Mouse (Mus musculus) layer of hippocampus, adult 11-12 months (tissue): ENCODE measurements around the gene Vav3.

Experiments
- DNase-seq: peaks from one replicate; pipeline ENCODE4 v3.0.0; 2022; ENCODE audit warnings: low spot score

The Vav3 gene

DNA sequence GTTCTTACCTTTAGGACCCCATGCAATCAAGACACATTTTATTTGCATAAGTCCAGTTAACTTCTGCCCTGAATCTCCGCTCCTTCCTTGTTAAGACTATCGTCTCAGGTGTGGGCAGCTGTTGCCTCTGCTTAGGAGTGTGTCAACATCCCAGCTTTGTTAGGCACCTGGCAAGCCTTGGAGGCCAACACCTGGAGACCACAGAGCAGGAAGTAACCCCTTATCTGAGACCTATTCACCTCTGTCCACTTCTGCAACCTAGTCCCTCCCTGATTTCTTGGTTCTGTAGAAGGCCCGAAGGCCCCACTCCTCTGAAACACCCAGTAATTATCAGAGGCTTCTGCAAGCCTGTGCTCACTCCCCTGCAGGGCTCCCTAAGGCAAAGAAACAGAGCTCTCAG is 255.6 kb downstream of the Vav3 start:
- DNase-seq, result no peak

DNA sequence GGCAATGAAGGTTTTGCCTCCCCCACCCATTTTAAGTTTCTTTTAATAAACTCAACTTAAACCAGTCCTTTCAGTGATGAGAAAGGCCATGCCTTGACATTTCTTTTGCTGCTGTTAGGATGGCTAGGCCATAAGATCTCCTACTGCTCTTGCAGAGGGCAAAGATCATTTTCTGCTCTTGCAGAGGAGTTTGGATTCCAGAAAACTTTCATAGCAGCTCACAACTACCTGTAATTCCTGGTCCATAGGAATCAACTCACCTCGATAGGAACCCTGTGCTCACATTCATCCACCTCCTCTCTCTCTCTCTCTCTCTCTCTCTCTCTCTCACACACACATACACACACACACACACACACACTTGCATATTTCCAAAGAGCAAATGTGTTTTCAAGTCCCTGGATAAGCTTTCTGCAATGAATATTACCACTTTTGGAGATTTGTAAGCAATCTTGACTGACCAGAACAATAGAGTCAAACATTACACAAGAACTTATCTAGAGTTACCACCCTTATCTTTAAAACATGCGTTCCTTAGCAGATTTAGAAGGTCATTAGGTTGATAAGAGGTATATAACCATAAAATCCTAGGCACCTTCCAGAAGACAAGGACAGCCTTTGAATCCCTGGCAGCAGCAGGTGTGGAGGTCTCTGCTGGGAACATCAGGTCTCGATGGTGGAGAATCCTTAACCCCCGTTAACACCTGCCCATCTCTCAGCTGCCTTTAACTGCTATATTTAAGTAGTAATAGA is 260.4 kb downstream of the Vav3 start:
- no peak for DNase-seq

DNA sequence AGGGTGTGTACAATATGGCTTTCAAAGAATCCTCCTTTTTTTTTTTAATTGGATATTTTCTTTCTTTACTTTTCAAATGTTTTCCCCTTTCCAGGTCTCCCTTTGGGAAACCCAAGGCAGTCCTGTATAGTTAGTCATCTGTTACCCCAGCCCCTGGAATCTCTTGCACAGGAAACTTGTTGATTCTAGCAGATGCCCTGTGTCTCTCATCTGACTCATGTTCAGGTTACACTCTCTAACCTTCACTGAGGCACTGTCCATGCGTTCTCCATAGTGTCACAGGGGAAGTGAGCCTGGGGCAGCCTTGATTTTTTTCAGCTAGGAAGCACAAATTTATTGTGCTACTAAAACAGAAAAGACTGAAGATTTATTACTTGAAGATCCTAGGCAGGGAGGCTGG is 262.3 kb downstream of the Vav3 start:
- DNase-seq, result no peak

DNA sequence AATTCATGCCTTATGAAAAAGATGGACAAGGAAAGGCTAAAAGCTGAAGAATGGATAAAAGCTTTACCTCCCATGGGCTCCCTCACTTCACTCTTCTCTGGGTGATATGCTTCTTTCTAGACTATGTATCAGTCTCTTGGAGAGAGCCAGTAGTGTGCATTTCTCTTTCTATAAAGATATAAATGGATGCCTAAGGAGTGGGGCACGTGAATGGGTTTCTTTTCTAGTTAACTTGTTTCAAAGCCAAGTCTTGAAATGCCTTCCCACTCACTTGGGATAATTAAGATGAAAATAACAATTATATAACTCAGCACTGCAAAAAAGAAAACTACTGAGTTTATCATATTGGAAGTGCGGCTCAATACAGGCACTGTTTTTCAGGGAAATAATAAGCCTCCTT is 265.7 kb downstream of the Vav3 start:
- DNase-seq, result no peak

DNA sequence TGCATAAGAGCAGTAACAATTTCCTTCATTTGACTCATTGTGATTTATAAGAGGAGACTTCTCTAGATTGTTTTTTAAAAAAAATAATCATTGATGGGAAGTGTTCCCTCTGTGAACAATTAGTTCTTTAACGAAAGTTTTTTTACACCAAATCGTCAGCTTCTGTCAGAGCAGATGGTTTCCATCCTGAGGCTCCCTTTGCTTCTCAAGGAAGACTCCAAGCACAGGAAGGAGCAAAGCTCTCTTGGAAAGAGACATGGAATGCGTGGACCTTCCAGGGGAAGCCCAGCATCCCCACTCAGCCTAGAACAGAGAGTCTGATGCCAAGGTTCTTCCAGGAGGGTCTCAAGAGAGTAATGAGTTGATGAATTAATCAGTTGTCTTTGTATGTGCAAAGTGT is 281.3 kb downstream of the Vav3 start:
- peak; percentile 20 for DNase-seq

DNA sequence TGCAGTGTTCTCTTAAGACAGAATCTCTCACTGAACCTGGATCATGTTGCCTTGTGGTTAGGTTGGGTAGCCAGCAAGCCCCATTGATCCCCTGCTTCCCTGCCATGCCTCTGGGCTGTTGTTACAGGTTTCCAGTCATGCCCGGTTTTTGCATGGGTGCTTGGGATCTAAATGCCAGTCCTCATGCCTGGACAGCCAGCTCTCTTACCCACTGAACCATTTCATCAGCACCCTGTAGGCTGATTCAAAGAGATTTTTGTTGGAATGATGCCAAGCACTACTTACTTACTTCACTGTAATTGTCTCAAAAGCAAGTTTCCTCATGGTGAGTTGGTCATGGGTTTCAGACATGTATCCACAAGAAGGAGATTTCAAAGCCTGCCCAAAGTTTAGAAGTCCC is 281.9 kb downstream of the Vav3 start:
- DNase-seq, result no peak

DNA sequence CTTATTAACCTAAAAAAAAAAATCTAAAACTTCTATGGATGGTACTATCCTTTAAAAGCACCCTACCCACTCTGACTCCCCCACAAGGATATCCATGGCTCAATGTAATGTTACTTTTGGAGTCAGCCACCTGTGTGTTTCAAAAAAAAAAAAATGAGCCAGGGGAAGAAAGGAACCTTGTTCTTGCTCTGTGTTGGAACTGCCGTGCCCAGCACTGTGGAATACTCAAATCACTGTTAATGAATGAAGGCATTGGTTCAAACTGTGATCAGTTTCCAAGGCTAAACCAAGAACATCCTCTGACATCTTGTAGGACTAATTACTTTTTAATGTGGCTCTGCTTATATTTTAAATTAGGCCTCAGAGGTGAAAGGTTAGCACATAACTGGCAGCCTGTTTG is 282.4 kb downstream of the Vav3 start:
- DNase-seq, result no peak

DNA sequence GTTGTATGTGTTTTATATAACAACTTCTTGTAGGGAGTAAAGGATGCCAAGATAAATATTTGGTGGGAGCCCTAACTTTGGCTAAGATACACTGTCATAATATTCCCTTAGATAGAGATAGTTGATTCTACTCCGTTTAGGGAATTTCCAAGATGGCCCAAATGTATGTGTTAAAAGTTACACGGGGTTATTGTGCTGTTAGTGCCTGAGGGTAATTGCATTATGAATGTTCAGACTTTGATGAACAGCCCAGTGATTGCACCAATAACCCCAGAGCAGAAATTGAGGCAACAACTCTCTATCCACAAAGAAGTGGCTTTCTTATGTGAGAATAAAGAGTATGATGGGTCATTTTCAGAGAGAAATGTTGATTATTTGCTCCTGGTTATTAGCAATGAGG is 283.3 kb downstream of the Vav3 start:
- DNase-seq, result no peak

DNA sequence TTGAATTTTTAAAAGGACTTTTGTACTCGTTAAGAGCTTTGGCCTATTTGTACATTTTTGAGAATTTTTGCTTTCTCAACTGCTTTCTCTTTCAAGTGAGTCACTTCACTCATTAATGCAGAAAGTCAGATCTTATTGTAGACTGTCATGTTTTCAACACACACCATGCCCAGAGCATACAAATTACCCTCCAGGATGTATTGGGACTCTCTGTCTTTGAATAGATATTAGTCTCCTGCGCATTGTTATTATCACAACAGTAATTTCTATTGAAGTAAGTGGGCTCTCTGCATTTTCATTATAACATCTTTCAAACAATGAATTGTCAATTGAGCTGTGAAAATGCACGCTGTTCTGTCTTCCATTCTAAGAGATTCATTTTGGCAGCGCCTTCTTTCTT is 295.6 kb downstream of the Vav3 start:
- no peak for DNase-seq

DNA sequence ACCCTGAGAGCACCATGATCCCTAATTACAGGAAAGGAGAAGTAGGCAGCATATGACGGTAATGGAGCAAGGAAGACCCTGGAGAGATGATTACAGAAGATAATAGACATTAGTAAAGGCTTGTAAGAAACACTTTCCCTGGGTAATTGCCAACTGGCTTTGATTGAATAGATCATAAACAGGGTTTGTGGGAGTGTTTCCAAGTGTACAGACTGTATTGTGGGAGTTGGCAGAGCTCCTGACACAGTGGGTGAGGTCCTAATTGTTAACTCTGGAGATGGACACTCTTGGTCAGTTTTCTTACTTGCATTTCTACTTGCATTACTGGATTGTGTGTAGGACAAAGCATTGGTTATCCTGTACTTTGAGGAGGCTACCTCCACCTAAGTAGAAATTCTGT is 298.9 kb downstream of the Vav3 start:
- no peak for DNase-seq

DNA sequence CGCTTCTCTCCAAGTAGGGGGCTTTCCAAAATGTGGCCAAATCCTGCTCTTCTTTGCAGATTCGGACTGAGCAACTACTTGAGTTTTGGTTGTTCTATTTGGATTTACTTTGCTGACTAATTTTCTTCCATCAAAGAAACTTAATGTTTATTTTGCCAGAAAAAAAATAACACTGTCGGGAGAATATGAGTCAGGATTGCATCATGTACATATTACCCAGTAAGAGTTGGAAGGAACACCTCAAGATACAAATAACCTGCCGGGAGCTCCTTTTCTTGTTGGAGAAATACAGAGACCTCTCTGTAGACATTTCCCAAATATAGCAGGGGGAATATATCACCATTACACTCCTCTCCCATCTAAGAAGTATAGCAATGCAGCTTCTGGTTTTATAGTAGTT is 300.3 kb downstream of the Vav3 start:
- DNase-seq, result no peak

DNA sequence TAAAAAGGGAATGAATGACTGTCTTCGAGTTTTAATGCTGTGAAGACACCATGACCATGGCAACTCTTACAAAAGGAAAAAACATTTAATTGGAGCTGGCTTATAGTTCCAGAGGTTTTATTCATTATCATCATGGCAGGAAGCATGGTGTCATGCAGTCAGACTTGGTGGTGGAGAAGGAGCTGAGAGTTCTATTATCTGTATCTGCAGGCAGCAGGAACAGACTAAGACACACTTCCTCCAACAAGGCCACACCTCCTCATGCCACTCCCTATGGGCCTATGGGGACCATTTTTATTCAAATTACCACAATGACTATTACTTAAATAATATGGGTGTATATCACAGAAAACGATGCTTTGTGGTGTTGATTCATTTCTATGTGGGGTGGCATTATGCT is 307.8 kb downstream of the Vav3 start:
- DNase-seq, result no peak

DNA sequence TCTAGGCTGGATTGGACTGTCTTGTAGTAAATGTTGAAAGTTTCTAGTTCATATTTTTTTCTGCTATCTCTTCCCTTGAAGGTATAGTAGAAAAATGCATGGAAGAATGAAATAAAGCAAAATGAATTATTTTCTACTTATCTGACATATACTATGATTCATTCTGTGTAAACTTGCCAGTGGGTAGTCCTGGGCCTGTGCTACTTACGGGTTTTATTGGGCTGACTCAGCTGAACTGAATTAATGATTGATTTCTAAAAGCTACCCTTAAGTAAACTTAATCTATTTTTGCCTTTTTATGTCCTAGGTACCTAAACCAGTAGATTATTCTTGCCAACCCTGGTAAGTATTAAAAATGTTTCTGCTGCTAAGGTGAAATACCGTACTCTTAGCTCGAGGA is 311.0 kb downstream of the Vav3 start:
- DNase-seq, result no peak

DNA sequence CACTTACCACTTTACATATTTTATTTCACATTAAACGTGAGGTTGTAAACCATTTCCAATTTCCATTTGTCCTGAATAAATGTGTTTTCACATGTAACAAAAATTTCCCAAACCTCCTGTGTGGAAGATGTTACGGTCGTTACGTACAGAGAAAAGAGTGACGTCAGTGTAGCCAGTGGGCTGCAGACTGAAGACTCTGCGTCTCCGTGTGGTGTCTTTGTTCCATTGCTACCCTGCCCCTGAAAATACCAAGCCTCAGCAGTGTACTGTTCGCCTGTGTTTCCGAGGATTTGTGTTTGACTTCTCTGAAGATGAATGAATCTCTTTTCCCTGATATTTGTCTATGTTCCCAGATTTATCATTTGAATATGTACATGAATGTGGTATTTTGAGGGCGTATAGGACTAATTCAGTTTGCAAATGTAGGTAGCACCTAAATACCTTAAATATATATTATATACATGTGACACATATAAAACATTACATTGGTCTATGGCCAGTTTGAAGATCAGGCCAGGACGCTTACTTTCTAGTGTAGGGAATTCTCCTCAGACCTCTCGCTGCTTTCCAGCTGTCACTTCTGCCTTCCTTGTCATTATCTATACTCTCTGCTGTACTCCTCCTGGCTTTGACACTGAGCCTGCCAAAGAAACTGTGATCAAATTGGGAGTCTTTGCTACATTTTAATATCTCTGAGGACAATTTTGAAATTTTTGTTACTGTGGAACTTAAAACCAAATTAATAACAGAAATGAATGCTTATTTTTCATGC is 312.6 kb downstream of the Vav3 start:
- no peak for DNase-seq

DNA sequence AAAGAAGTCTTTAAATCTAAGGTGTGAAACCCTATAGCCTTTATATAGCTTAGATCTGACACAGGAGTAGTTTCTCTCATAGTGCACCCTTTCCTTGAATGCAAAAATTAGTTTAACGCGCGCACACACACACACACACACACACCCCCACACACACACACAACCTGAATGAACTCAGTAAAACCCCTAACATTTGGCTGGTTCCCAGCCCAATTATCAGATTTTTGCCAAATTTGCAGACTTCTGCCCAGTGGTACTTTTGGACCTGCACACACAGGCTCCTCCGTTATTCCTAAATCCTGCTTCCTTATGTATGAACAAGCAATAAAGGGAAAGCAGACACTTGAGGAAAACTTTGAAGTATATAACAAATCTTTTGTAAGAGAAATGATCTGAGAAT is 313.9 kb downstream of the Vav3 start:
- DNase-seq, result no peak

DNA sequence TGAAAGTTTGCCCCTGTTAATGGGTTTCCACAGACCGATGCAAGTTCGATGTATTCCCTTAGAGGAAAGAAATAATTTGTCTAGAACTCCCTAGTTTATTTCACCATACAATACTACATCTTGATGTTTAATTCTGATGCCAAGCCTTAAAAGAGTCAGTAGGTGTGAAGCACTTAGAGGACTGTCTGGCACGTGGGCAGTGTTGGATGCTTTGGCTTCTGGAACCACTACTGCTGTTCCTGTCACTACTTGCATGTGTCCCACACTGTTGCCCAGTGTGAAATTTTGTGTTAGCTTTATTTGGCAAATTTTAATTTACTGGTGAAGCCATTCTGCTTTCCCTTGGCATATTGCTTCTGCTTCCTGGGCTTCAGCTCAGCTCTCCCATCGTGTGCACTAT is 331.3 kb downstream of the Vav3 start:
- DNase-seq, result peak; percentile 11

DNA sequence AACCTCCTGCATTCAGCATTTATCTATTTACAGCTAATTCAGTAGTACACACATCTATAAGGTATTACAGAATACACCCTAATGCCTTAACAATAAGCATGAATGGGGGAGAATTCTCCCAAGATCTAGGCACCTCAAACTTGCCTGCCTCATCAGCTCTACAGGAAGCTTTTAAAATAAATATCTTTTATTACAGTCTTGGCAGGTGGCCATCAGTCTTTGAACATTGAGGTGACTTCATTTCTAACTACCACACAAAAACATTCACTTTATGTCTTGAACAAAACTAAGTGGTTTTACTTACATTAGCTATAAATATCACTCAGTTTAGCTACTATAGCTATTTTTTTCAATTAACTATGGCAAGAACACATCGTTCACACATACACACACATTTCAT is 332.5 kb downstream of the Vav3 start:
- no peak for DNase-seq

DNA sequence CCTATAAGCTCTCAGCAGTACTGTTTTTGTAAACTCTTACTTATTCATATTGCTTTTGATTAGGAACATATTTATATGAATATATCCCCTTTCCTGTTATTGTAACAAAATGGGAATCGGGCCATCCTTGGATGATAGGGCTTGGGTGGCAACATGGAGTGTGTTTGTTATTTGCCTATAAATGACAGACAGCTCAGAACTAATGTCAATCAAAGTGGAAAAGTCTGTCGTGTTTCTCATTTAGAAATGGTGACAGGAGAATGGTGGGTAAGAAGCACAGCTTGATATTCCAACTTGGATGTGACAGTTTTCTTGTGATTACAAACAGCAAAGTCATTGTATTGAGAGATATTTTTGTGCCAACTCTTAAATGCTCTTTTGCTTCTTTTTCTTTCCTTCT is 339.8 kb downstream of the Vav3 start:
- no peak for DNase-seq

DNA sequence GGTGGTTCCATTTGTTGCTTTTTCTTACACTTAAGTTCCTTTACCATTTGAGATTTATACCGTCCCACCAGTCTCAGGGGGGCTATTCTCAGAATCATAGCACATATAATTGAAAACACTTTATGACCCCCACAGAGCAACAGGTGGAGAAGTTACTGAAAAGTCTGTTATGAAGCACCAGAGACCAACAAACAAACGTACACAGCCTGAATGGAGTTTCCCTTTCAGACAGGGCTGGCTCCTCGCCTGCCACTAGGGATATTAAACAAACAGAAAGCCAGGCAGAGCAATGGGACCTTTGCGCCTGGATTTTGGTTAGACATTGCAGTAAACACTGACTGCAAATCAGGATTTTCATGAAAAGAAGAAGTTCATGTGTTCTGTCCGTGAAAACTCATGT is 341.4 kb downstream of the Vav3 start:
- no peak for DNase-seq

DNA sequence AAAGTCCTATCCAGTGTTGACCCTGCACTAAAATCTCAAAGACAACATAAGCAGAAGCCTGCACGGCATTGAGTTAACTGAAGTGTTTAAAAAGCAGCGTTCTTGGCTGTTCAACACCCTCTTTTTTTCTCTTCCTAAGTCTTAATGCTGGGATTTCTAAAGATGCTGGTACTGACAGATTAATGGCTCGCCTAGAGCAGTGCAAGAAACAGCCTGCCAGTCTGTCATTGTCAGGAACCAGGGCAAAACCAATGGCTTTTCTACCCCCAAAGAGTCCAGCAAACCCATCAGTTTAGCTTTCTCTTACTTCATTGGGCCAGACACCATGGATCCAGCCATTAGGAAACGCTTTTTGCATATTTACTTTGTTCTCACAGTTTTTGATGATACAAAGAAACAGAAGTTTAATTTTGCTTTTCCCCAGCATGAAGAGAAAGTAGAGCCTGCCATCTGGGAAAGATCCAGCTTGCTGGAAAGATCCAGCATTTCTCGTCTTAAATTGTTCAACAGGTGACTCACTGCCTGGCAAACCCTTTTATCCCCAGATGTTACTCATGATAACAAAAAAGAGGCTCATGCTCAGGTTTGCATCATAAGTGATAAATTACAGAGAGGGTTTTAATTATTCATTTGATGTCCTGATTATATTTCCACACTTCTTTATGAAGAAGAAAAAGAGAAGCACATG is 343.3 kb downstream of the Vav3 start:
- peak; percentile 34 for DNase-seq

DNA sequence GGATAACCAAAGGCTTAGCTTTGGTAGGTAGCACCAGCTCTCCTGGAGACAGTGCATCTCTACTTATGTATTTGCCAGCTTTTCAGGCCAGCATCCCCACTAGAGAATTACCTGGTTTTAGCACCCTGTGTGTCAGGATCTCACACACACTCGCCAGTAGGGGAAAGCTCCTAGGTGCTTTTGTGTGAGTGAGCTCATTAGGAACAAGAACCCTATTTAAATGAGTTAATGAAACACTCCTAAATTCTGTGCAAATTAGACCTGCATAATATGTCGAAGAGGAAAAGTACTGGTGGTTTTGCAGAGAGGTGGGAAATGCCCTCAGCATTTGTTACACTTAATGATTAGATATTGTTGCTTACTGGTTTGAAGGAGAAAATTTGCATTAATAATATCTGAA is 350.1 kb downstream of the Vav3 start:
- no peak for DNase-seq

DNA sequence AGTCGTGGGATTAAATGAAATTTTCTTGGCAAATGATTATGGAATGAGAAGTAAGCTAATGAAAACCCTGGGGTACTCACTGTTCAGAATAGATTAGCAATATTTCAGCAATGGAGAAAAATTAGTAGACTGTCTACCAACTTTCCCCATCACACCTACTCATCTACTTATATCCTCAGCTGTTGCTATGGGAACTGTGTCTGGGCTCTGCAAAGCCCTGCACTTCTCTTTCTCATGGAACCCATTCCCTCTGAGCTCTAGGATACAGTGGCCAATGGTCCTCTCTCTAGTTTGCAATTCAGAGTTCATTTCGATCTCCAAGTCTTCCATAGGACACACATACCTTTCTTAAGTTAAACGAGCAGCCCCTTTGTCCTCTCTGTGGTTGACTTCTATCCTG is 352.2 kb downstream of the Vav3 start:
- DNase-seq, result no peak

DNA sequence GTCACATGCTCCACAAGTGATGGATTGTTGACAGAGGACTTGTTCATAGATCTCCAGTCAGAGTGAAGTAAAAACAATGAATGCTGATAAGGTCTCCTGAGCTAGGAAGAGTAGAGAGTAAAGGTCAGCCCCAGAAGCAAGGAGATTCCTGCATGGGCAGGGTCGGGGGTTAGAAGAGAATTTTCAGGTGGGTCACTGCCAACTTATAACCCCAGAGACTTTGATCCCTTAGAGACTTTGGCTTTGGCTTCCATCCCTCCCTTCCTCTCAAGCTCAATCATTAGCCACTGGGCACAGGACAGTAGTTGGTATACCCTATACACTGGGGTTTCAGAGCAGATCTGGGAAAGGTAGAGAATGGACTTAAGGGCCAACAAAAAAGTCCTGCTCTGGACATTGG is 360.8 kb downstream of the Vav3 start:
- no peak for DNase-seq
